Mouse (Mus musculus): ENCODE results near the gene Plekhg4.

Plekhg4 gene

GRCm38 (mm10) chr8:105349096-105349771, 23.8 kb upstream of the Plekhg4 start:
- DNase-seq (ENCODE audit: low read depth, low spot score), result no peak

GRCm38 (mm10) chr8:105350186-105350585, 22.9 kb upstream of the Plekhg4 start:
- no peak for DNase-seq (ENCODE audit: low read depth, low spot score)

- DNase-seq (ENCODE audit: low read depth, low spot score), result no peak
These were observed 19.4 kb upstream of the Plekhg4 start for GRCm38 (mm10) chr8:105353583-105354135.

- DNase-seq (ENCODE audit: low read depth, low spot score), result no peak
These were observed 18.5 kb upstream of the Plekhg4 start for GRCm38 (mm10) chr8:105354549-105354948.

- DNase-seq (ENCODE audit: low read depth, low spot score), result peak; percentile 74
These were observed 17.7 kb upstream of the Plekhg4 start for GRCm38 (mm10) chr8:105355179-105356024.

- no peak for DNase-seq (ENCODE audit: low read depth, low spot score)
These were observed 16.4 kb upstream of the Plekhg4 start for GRCm38 (mm10) chr8:105356681-105357080.

- DNase-seq (ENCODE audit: low read depth, low spot score), result no peak
These were observed 13.9 kb upstream of the Plekhg4 start for GRCm38 (mm10) chr8:105359208-105359607.

- no peak for DNase-seq (ENCODE audit: low read depth, low spot score)
These were observed 13.4 kb upstream of the Plekhg4 start for GRCm38 (mm10) chr8:105359646-105360045.

GRCm38 (mm10) chr8:105361751-105362702, 11.0 kb upstream of the Plekhg4 start:
- no peak for DNase-seq (ENCODE audit: low read depth, low spot score)

GRCm38 (mm10) chr8:105367107-105367506, 6.0 kb upstream of the Plekhg4 start:
- DNase-seq (ENCODE audit: low read depth, low spot score), result peak; percentile 47

GRCm38 (mm10) chr8:105372473-105372872, 601 bp upstream of the Plekhg4 start:
- no peak for DNase-seq (ENCODE audit: low read depth, low spot score)

GRCm38 (mm10) chr8:105374513-105374966, 1.5 kb downstream of the Plekhg4 start:
- peak; percentile 65 for DNase-seq (ENCODE audit: low read depth, low spot score)

GRCm38 (mm10) chr8:105378673-105379072, 5.6 kb downstream of the Plekhg4 start:
- no peak for DNase-seq (ENCODE audit: low read depth, low spot score)

- no peak for DNase-seq (ENCODE audit: low read depth, low spot score)
These were observed 7.2 kb downstream of the Plekhg4 start for GRCm38 (mm10) chr8:105380308-105380707.

- peak; percentile 16 for DNase-seq (ENCODE audit: low read depth, low spot score)
These were observed 11.0 kb downstream of the Plekhg4 start for GRCm38 (mm10) chr8:105384070-105384469.

- DNase-seq (ENCODE audit: low read depth, low spot score), result no peak
These were observed 14.1 kb downstream of the Plekhg4 start for GRCm38 (mm10) chr8:105387151-105387550.

- DNase-seq (ENCODE audit: low read depth, low spot score), result no peak
These were observed 16.0 kb downstream of the Plekhg4 start for GRCm38 (mm10) chr8:105389096-105389495.

GRCm38 (mm10) chr8:105393089-105393787, 20.2 kb downstream of the Plekhg4 start:
- DNase-seq (ENCODE audit: low read depth, low spot score), result peak; percentile 73

GRCm38 (mm10) chr8:105393915-105394314, 20.8 kb downstream of the Plekhg4 start:
- no peak for DNase-seq (ENCODE audit: low read depth, low spot score)

GRCm38 (mm10) chr8:105397747-105398146, 24.7 kb downstream of the Plekhg4 start:
- DNase-seq (ENCODE audit: low read depth, low spot score), result peak; percentile 51

- DNase-seq (ENCODE audit: low read depth, low spot score), result no peak
These were observed 26.9 kb downstream of the Plekhg4 start for GRCm38 (mm10) chr8:105400016-105400415.
